Mouse (Mus musculus): ENCODE data around the gene S100a14. TPM values are rescaled to one million over a fixed set of nuclear protein-coding genes. Genes with fewer than 3 reads are reported as not detected.

Gene S100a14
- not detected in 2 replicates for polyA plus RNA-seq (2014; fragmentation: Nextera tagmentation; extraction: Ambion mirVana)

- Histone ChIP-seq H3K36me3 (ENCODE audit: control insufficient read depth, insufficient read depth, low read length) (no peaks in the 10 kb centered on the region), H3K4me2 (ENCODE audit: low read depth, low read length, severe bottlenecking) (no peak within 1 kb of the TSS), H3K9ac (ENCODE audit: low read length) (no peak within 1 kb of the TSS), H3K27ac (ENCODE audit: low read depth, low read length) (no peak within 1 kb of the TSS), H3K27me3 (ENCODE audit: control insufficient read depth, insufficient read depth, low read length) (no peaks in the 10 kb centered on the region), H3K9me3 (ENCODE audit: control insufficient read depth, low read length) (no peaks in the 10 kb centered on the region; the same call in 1 of the 2 replicates), H3K4me3 (ENCODE audit: low read depth, low read length) (no peak within 1 kb of the TSS), H3K4me1 (replicated peaks; ENCODE audit: control insufficient read depth, insufficient read depth, low read length) (no peaks in the 10 kb centered on the region)
- WGBS, result 80% methylated on average over 5 of the region's 5 CpGs
- DNase-seq (ENCODE audit: low spot score) (no peak), ATAC-seq (replicated peaks; ENCODE audit: low FRiP score) (no peak)
These were observed at the start of gene S100a14 for GRCm38 (mm10) chr3:90526580-90526979. TSS of gene S100a14 (plus strand) at chr3:90526856.

GRCm38 (mm10) chr3:90486998-90487397, 39.7 kb upstream of the S100a14 start:
- Histone ChIP-seq H3K4me1 (replicated peaks; ENCODE audit: control insufficient read depth, insufficient read depth, low read length) (0 out of 2 replicates have a peak, but pooled peaks cover 5% of the 10 kb centered on the region), H3K27ac (ENCODE audit: low read depth, low read length) (no peak overlapping the region), H3K36me3 (ENCODE audit: control insufficient read depth, insufficient read depth, low read length) (peaks cover 26% of the 10 kb centered on the region), H3K27me3 (ENCODE audit: control insufficient read depth, insufficient read depth, low read length) (no peaks in the 10 kb centered on the region), H3K4me2 (ENCODE audit: low read depth, low read length, severe bottlenecking) (no peak overlapping the region), H3K9ac (ENCODE audit: low read length) (no peak overlapping the region), H3K4me3 (ENCODE audit: low read depth, low read length) (no peak overlapping the region), H3K9me3 (ENCODE audit: control insufficient read depth, low read length) (no peaks in the 10 kb centered on the region)
- ATAC-seq (replicated peaks; ENCODE audit: low FRiP score) (no peak), DNase-seq (ENCODE audit: low spot score) (no peak)
- 86% methylated on average over 5 of the region's 5 CpGs for WGBS

GRCm38 (mm10) chr3:90488576-90488975, 38.1 kb upstream of the S100a14 start:
- Histone ChIP-seq H3K36me3 (ENCODE audit: control insufficient read depth, insufficient read depth, low read length) (peaks cover 21% of the 10 kb centered on the region), H3K4me1 (replicated peaks; ENCODE audit: control insufficient read depth, insufficient read depth, low read length) (0 out of 2 replicates have a peak, but pooled peaks cover 5% of the 10 kb centered on the region), H3K4me2 (ENCODE audit: low read depth, low read length, severe bottlenecking) (no peak overlapping the region), H3K4me3 (ENCODE audit: low read depth, low read length) (no peak overlapping the region), H3K9me3 (ENCODE audit: control insufficient read depth, low read length) (no peaks in the 10 kb centered on the region), H3K27ac (ENCODE audit: low read depth, low read length) (no peak overlapping the region), H3K27me3 (ENCODE audit: control insufficient read depth, insufficient read depth, low read length) (no peaks in the 10 kb centered on the region), H3K9ac (ENCODE audit: low read length) (no peak overlapping the region)
- DNase-seq (ENCODE audit: low spot score) (no peak), ATAC-seq (replicated peaks; ENCODE audit: low FRiP score) (no peak)
- WGBS, result 90% methylated on average over 6 of the region's 6 CpGs

- ATAC-seq (replicated peaks; ENCODE audit: low FRiP score) (peak; percentile 98), DNase-seq (ENCODE audit: low spot score) (peak; percentile 97)
- Histone ChIP-seq H3K27ac (ENCODE audit: low read depth, low read length) (no peak within 1 kb of the TSS), H3K27me3 (ENCODE audit: control insufficient read depth, insufficient read depth, low read length) (no peaks in the 10 kb centered on the region), H3K9ac (ENCODE audit: low read length) (peak within 1 kb of the TSS; percentile 77), H3K9me3 (ENCODE audit: control insufficient read depth, low read length) (no peaks in the 10 kb centered on the region), H3K4me2 (ENCODE audit: low read depth, low read length, severe bottlenecking) (peak within 1 kb of the TSS; percentile 57), H3K36me3 (ENCODE audit: control insufficient read depth, insufficient read depth, low read length) (peaks cover 11% of the 10 kb centered on the region), H3K4me3 (ENCODE audit: low read depth, low read length) (peak within 1 kb of the TSS; percentile 75), H3K4me1 (replicated peaks; ENCODE audit: control insufficient read depth, insufficient read depth, low read length) (0 out of 2 replicates have a peak, but pooled peaks cover 5% of the 10 kb centered on the region)
- under 1% methylated on average over 37 of the region's 37 CpGs for WGBS
These were observed 35.9 kb upstream of the S100a14 start, which contains the start of gene Snapin for GRCm38 (mm10) chr3:90490696-90491256. TSS of gene Snapin (minus strand) at chr3:90491033.

GRCm38 (mm10) chr3:90491350-90491749, 35.3 kb upstream of the S100a14 start:
- Histone ChIP-seq H3K27me3 (ENCODE audit: control insufficient read depth, insufficient read depth, low read length) (no peaks in the 10 kb centered on the region), H3K4me1 (replicated peaks; ENCODE audit: control insufficient read depth, insufficient read depth, low read length) (0 out of 2 replicates have a peak, but pooled peaks cover 5% of the 10 kb centered on the region), H3K9me3 (ENCODE audit: control insufficient read depth, low read length) (no peaks in the 10 kb centered on the region), H3K4me2 (ENCODE audit: low read depth, low read length, severe bottlenecking) (no peak overlapping the region), H3K9ac (ENCODE audit: low read length) (no peak overlapping the region), H3K4me3 (ENCODE audit: low read depth, low read length) (no peak overlapping the region), H3K36me3 (ENCODE audit: control insufficient read depth, insufficient read depth, low read length) (peaks cover 8% of the 10 kb centered on the region), H3K27ac (ENCODE audit: low read depth, low read length) (no peak overlapping the region)
- 35% methylated on average over 2 of the region's 2 CpGs for WGBS
- DNase-seq (ENCODE audit: low spot score) (no peak), ATAC-seq (replicated peaks; ENCODE audit: low FRiP score) (no peak)

GRCm38 (mm10) chr3:90493831-90494540, 32.7 kb upstream of the S100a14 start:
- Histone ChIP-seq H3K4me1 (replicated peaks; ENCODE audit: control insufficient read depth, insufficient read depth, low read length) (0 out of 2 replicates have a peak, but pooled peaks cover 5% of the 10 kb centered on the region), H3K27me3 (ENCODE audit: control insufficient read depth, insufficient read depth, low read length) (no peaks in the 10 kb centered on the region), H3K9me3 (ENCODE audit: control insufficient read depth, low read length) (no peaks in the 10 kb centered on the region), H3K27ac (ENCODE audit: low read depth, low read length) (no peak overlapping the region), H3K36me3 (ENCODE audit: control insufficient read depth, insufficient read depth, low read length) (peaks cover 8% of the 10 kb centered on the region; the same call in 1 of the 2 replicates), H3K9ac (ENCODE audit: low read length) (no peak overlapping the region), H3K4me3 (ENCODE audit: low read depth, low read length) (no peak overlapping the region), H3K4me2 (ENCODE audit: low read depth, low read length, severe bottlenecking) (no peak overlapping the region)
- DNase-seq (ENCODE audit: low spot score), result no peak
- no peak for ATAC-seq (replicated peaks; ENCODE audit: low FRiP score)
- 52% methylated on average over 4 of the region's 4 CpGs for WGBS

- Histone ChIP-seq H3K4me1 (replicated peaks; ENCODE audit: control insufficient read depth, insufficient read depth, low read length) (no peaks in the 10 kb centered on the region), H3K4me3 (ENCODE audit: low read depth, low read length) (no peak overlapping the region), H3K4me2 (ENCODE audit: low read depth, low read length, severe bottlenecking) (no peak overlapping the region), H3K9ac (ENCODE audit: low read length) (no peak overlapping the region), H3K36me3 (ENCODE audit: control insufficient read depth, insufficient read depth, low read length) (peaks cover 8% of the 10 kb centered on the region; the same call in 1 of the 2 replicates), H3K27me3 (ENCODE audit: control insufficient read depth, insufficient read depth, low read length) (no peaks in the 10 kb centered on the region), H3K27ac (ENCODE audit: low read depth, low read length) (no peak overlapping the region), H3K9me3 (ENCODE audit: control insufficient read depth, low read length) (no peaks in the 10 kb centered on the region)
- no peak for DNase-seq (ENCODE audit: low spot score)
- 92% methylated on average over 7 of the region's 7 CpGs for WGBS
- no peak for ATAC-seq (replicated peaks; ENCODE audit: low FRiP score)
These were observed 30.7 kb upstream of the S100a14 start for GRCm38 (mm10) chr3:90495850-90496525.

- no peak for ATAC-seq (replicated peaks; ENCODE audit: low FRiP score)
- Histone ChIP-seq H3K9me3 (ENCODE audit: control insufficient read depth, low read length) (no peaks in the 10 kb centered on the region), H3K9ac (ENCODE audit: low read length) (no peak overlapping the region), H3K4me2 (ENCODE audit: low read depth, low read length, severe bottlenecking) (no peak overlapping the region), H3K36me3 (ENCODE audit: control insufficient read depth, insufficient read depth, low read length) (peaks cover 15% of the 10 kb centered on the region), H3K27me3 (ENCODE audit: control insufficient read depth, insufficient read depth, low read length) (no peaks in the 10 kb centered on the region), H3K4me3 (ENCODE audit: low read depth, low read length) (no peak overlapping the region), H3K27ac (ENCODE audit: low read depth, low read length) (no peak overlapping the region), H3K4me1 (replicated peaks; ENCODE audit: control insufficient read depth, insufficient read depth, low read length) (no peaks in the 10 kb centered on the region)
- DNase-seq (ENCODE audit: low spot score), result no peak
These were observed 29.1 kb upstream of the S100a14 start for GRCm38 (mm10) chr3:90497597-90497996.
